Mouse (Mus musculus): ENCODE measurements around the gene Hormad1.
"Not testable (repeated sequence)": the region's sequence is repeated elsewhere in the genome, so short reads cannot be mapped to it uniquely, and the experiment has no call there.

Gene Hormad1

GRCm38 (mm10) chr3:95559437-95559836 lies at the start of gene Hormad1:
Hormad1 (plus strand) TSS chr3:95559677.
- in situ Hi-C loops (cut with MboI, MseI): no loop called here

DNA sequence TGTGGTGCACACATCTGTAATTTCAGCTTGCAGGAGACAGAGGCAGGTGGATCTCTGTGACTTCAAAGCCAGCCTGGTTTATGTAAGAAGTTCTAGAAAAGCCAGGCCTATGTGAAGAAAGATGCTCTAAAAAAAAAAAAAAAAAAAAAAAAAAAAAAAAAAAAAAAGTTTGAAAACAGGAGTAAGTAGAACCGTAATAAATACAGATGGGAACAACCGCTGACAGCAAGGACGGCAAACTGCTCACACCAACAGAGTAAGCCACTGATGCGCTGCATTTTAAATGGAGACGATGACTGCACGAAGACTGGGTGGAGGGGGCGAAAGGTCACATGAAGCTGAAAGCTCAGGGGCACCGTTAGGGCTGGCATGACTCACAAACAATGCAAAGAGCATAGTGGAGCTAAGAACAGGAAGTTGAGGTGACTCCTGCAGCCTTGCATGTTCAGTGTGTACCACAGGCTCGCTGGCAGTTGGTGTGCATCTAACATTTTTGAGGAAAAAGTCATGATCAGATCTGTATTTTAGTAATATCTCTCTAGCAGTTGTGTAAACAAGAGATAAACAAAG lies 47.8 kb upstream of the Hormad1 start:
- in situ Hi-C loops (cut with MboI, MseI): no loop called here

GRCm38 (mm10) chr3:95516614-95517041 lies 42.8 kb upstream of the Hormad1 start:
- in situ Hi-C loops (cut with MboI, MseI): no loop called here

DNA sequence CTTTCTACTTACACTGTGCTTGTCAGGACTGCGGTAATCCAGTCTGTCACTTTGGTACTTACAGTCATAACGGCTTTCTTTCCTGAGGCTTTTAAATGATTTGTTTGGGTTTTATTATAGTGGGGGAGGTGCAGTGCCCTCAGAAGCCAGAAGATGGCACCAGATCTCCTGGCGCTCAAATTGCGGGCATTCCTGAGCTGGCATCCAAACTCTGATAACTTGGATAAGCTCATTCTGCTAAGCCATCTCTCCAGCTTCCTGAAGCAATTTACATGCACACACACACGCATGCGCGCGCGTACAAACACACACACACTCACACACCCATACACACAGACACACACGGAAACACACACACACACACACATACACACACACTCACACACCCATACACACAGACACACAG lies 42.0 kb upstream of the Hormad1 start:
- in situ Hi-C loops (cut with MboI, MseI): no loop called here

DNA sequence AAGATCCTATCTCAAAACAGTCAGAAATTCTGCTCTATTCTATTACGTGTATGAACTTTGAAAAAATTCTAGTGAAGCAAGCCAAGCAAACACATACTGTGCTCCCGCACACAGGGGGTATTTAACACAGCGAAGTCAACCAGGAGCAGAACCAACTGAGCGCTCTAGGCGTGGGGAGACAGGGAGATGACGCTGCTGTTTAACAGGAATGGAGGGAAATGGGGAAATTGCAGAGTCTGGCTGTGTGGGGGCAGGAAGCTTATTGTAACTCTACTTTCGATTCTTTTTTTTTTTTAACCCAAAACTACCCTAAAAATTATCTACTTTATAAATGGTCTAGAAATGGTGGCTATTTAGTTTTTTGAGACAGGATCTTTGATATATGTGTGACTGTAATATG lies 40.6 kb upstream of the Hormad1 start:
- in situ Hi-C loops (cut with MboI, MseI): no loop called here

DNA sequence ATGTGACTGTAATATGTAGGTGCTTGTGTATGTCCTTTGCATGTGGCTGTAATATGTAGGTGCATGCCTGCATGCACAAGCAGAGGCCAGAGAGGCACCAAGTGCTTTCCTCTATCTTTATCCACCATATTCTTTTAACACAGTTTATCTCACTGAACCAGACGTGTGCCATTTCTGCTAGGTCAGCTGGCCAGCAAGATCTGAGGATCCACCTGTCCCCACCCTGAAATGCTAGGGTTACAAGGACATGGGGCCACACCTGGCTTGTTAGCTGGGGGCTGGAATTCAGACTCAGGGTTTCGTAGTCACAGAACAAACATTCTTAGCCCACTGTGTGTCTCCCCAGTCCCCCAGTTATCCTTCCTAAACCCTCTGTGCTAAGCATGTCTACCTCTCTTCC lies 40.2 kb upstream of the Hormad1 start:
- in situ Hi-C loops (cut with MboI, MseI): no loop called here

DNA sequence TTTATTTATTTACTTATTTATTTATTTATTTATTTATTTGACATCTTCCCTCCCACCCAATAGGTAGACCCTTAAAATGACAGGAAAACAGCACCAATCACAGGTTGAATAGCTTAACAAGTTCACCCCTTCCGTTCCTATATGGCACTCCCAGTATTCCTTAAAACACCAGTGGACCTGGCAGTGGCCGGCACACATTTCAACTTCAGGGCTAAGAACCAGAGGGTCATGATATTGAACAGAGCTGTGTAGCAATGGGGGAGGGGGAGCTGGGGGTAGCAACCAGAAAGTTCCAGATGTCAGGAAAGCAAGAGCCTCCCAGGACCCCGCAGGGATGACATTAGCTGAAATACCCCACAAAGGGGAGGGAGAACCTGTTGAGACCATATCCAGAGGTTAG lies 39.4 kb upstream of the Hormad1 start:
- in situ Hi-C loops (cut with MboI, MseI): no loop called here

GRCm38 (mm10) chr3:95521168-95521567 lies 38.3 kb upstream of the Hormad1 start:
- in situ Hi-C loops (cut with MboI, MseI): no loop called here

GRCm38 (mm10) chr3:95523662-95524061 lies 35.8 kb upstream of the Hormad1 start:
- in situ Hi-C loops (cut with MboI, MseI): no loop called here

- in situ Hi-C loops (cut with MboI, MseI): no loop called here
These were observed 34.8 kb upstream of the Hormad1 start for GRCm38 (mm10) chr3:95524673-95525072.

DNA sequence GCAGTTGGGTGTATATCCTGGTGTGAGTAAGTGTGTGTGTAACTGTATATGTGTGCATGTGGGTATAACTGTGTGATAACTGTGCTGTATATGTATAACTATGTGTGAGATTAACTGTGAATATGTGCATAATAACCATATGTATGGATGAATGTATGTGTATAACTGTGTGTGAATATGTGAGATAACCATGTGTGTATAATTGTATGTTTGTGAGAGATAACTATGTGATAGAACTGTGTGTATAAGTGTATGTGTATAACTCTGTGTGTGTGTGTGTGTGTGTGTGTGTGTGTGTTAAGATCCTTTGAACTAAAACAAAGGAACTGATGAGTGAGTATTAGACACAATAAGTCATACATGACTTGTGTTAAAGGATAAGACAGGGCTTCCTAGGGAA lies 33.4 kb upstream of the Hormad1 start:
- in situ Hi-C loops (cut with MboI, MseI): no loop called here

DNA sequence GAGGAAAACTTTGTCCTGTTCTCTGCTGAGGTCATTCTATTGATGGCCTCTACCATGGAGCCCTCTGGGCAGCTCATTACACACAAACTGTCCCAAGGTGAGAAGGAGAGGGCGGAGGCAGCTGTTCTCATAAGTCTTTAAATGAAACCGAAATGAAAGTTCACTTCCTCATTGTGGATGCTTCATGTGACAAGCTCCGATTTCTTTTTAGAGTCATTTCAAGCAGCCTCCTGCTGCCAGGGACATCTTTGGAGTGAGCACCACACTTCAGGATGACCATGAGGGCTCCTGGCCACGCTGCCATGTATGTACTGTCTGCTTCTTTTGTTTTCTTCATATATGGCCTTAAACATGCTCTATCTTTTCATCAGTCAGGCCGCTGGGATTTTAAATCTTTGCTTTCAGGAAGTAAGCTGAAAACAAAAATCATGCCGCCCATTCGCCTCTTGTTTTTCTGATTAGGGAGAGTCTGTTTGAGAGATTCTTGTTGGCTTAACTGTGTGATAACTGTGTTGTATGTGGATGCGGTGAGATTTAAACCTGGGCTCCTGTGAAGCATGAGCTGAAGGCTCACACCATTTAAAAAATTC lies 32.8 kb upstream of the Hormad1 start, which contains the start of gene Ctss:
TSS of gene Ctss (plus strand) at position 165 of the 590 bp plus-strand sequence.
- in situ Hi-C loops (cut with MboI, MseI): no loop called here

DNA sequence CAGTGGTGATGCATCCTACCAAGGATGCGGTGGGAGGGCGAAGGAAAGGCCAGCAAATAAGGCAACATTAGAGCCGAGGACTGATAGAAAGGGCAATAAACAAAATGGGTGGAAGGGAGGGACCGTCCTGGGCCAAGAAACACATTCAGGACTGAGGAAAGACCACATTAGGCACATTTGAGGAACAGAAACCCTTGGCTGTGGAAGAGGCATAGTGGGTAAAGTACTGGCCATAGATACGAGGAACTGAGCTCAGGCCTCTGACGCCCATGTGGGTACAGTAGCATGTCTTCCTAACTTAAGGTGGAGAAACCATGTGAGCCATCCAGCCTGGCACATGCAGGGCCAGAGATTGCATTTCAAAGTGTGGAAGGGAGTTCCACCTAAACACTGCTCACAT lies 29.7 kb upstream of the Hormad1 start:
- in situ Hi-C loops (cut with MboI, MseI): no loop called here

- in situ Hi-C loops (cut with MboI, MseI): no loop called here
These were observed 28.5 kb upstream of the Hormad1 start for GRCm38 (mm10) chr3:95531025-95531424.

DNA sequence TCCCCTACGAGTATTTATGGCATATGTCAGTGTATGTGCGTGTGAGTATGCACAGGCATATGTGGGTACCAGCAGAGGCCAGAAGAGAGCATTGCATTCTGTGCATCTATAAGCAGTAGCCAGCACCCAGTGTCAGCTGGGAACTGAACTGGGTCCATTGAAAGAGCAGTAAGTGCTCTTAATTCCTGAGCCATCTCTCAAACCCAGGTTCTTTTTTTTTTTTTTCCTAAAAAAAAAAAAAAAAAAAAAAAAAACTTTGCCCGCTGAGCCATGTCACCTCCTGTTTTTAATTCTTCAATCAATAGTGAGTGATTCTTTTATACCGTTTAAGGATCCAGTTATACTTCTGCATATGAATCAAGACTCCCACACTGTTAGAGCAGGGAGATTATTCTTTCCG lies 26.1 kb upstream of the Hormad1 start:
- in situ Hi-C loops (cut with MboI, MseI): no loop called here

GRCm38 (mm10) chr3:95534927-95535326 lies 24.6 kb upstream of the Hormad1 start:
- in situ Hi-C loops (cut with MboI, MseI): no loop called here

DNA sequence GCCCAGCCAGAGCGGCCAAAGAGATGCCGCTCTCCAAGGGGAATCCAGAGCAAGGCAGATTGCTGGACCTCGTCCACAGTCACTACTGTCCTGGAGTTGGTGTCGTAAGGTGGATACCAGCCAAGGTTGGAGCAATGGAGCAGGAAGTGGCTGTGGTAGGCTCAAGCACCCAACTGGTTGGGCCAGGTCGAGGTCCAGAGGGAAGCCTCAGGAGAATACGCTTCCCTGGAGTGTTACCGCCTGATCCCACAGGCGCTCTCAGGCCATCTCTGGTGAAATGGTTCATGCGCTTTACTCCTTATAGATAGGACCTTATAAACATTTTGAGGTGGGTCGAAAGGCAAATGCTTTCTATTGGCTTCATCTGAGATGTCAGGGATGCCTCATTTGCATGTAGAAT lies 20.5 kb upstream of the Hormad1 start:
- in situ Hi-C loops (cut with MboI, MseI): no loop called here

DNA sequence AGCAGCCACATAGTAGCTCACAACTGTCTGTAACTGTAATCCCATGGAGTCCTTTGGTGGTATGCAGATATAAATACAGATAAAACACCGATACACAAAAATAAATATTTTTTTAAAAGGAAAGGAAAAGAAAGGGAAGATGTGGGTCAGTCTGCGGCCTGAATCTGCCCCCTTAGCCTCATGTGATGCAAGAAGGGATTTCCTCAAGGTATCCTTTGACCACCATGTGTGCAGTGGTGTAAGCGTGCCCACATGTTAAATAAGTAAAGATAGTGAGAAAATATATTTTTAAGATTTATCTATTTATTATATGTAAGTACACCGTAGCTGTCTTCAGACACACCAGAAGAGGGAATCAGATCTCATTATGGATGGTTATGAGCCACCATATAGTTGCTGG lies 19.6 kb upstream of the Hormad1 start:
- in situ Hi-C loops (cut with MboI, MseI): no loop called here

DNA sequence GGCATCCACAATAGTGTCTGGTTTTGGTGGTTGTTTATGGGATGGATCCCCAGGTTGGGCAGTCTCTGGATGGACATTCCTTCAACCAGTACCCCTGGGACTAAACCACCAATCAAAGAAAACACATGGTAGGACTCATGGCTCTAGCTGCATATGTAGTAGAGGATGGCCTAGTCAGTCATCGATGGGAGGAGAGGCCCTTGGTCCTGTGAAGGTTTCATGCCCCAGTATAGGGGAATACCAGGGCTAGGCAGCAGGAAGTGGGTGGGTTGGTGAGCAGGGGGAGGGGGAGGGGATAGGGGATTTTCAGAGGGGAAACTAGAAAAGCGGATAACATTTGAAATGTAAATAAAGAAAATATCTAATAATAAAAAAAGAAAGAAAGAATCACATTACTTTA lies 18.3 kb upstream of the Hormad1 start:
- in situ Hi-C loops (cut with MboI, MseI): not testable (repeated sequence)

GRCm38 (mm10) chr3:95542171-95542570 lies 17.3 kb upstream of the Hormad1 start:
- in situ Hi-C loops (cut with MboI, MseI): no loop called here

- in situ Hi-C loops (cut with MboI, MseI): no loop called here
These were observed 16.5 kb upstream of the Hormad1 start for GRCm38 (mm10) chr3:95542981-95543380.

GRCm38 (mm10) chr3:95550176-95550575 lies 9.3 kb upstream of the Hormad1 start:
- in situ Hi-C loops (cut with MboI, MseI): no loop called here

DNA sequence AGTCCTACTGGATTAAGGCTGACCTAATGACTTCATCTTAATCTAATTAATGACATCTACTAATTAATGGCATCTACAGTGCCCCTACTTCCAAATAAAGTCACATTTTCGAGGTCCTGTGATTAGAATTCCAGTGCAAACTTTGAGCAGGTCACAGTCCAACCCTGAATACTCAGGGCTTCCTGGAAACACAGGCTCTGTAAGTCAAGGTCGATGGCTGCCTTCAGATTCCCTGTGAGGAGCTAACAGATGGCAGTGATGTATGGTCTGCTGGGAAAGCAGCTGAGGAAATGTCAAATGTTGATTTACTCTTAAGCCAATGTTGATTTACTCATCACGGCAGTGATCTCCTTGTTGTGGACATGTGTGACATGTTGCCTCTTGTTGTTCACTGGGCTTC lies 5.5 kb upstream of the Hormad1 start:
- in situ Hi-C loops (cut with MboI, MseI): no loop called here

DNA sequence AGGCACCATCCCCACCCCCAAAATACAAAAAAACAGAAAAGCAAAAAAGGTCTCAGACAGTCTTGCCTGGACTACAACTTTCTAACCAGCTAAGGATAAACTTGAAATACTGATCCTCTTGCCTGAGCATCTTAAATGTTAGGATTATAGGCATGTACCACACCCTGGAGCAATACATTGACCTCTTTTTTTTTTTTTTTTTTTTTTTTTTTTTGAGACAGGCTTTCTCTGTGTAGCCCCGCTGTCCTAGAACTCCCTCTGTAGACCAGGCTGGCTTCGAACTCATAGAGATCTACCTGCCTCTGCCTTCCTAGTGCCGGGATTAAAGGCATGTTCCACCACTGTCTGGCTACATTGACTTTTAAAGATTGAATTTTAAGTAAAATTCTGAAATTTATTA lies 1.3 kb downstream of the Hormad1 start:
- in situ Hi-C loops (cut with MboI, MseI): loop anchor here (5.0 kb wide), 1 partner anchor 42 kb away; no protein-coding TSS in a partner anchor
